Mouse (Mus musculus) E14TG2a.4 (cell line): ENCODE data around the gene Gm21887.
"Not testable (repeated sequence)": the region's sequence is repeated elsewhere in the genome, so short reads cannot be mapped to it uniquely, and the experiment has no call there.

Experiments used
- H3K27me3 ChIP-seq: 2 replicates; pipeline ENCODE4 v1.6.1; 2014; ENCODE audit warnings: low read length, control low read depth; ENCODE audit not compliant: insufficient read depth
- H3K36me3 ChIP-seq: 2 replicates; pipeline ENCODE4 v1.6.1; 2014; ENCODE audit warnings: low read length, control low read depth; ENCODE audit not compliant: insufficient read depth
- H3K4me1 ChIP-seq: replicated peaks from 2 replicates; pipeline ENCODE4 v1.6.1; 2014; ENCODE audit warnings: low read depth, low read length, control low read depth
- H3K4me3 ChIP-seq: replicated peaks from 2 replicates; pipeline ENCODE4 v1.5.1; 2014; ENCODE audit warnings: mild to moderate bottlenecking, low read length
- H3K9me3 ChIP-seq: 2 replicates; pipeline ENCODE4 v1.6.1; 2014; ENCODE audit warnings: low read length, control low read depth
- CTCF ChIP-seq: conservative IDR thresholded peaks from 2 replicates; pipeline ENCODE4 v1.5.1; 2014; ENCODE audit warnings: low read length
- POU5F1 ChIP-seq: IDR thresholded peaks from 2 replicates; pipeline ENCODE4 v1.6.1; 2014; ENCODE audit warnings: low read length, borderline replicate concordance

Gene Gm21887

GRCm38 (mm10) chrX:170005695-170006297 lies 3.7 kb upstream of the Gm21887 start:
- Histone ChIP-seq H3K9me3 (peaks cover 49% of the 10 kb centered on the region), H3K4me1 (peaks cover 46% of the 10 kb centered on the region)
- H3K27me3 ChIP-seq, H3K4me3 ChIP-seq, H3K36me3 ChIP-seq: not testable (repeated sequence)

DNA sequence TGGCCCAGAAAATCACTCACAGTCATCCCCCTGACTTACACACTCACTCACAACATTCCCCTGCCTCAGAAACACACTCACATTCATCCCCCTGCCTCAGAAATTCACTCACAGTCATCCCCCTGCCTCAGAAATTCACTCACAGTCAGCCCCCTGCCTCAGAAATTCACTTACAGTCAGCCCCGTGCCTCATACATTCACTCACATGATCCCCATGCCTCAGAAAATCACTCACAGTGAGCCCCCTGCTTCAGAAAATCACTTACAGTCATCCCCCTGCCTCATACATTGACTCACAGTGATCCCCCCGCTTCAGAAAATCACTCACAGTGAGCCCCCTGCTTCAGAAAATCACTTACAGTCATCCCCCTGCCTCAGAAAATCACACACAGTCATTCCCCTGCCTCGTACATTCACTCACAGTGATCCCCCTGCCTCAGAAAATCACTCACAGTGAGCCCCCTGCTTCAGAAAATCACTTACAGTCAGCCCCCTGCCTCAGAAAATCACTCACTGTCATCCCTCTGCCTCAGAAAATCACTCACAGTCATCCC lies 2.7 kb upstream of the Gm21887 start:
- not testable (repeated sequence) for H3K27me3 ChIP-seq
- peak overlapping the region; percentile 43 for H3K4me3 ChIP-seq
- peaks cover 12% of the 10 kb centered on the region for H3K36me3 ChIP-seq
- H3K4me1 ChIP-seq = peaks cover 45% of the 10 kb centered on the region
- H3K9me3 ChIP-seq = peaks cover 48% of the 10 kb centered on the region

DNA sequence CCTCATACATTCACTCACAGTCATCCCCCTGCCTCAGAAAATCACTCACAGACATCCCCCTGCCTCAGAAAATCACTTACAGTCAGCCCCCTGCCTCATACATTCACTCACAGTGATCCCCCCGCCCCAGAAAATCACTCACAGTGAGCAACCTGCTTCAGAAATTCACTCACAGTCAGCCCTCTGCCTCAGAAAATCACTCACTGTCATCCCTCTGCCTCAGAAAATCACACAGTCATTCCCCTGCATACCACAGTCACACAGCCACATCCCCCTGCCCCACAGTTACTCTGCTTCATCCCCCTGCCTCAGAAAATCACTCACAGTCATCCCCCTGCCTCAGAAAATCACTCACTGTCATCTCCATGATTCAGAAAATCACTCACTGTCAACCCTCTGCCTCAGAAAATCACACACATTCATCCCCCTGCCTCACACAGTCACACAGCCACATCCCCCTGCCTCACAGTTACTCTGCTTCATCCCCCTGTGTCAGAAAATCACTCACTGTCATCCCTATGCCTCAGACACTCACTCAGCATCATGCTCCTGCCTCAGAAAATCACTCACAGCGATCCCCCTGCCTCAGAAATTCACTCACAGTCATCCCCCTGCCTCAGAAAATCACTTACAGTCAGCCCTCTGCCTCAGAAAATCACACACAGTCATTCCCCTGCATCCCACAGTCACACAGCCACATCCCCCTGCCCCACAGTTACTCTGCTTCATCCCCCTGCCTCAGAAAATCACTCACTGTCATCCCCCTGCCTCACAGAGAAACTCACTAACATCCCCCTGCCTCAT lies 1.9 kb upstream of the Gm21887 start:
- Histone ChIP-seq H3K4me1 (peaks cover 41% of the 10 kb centered on the region), H3K36me3 (peaks cover 12% of the 10 kb centered on the region), H3K4me3 (peak overlapping the region; percentile 97), H3K9me3 (peaks cover 46% of the 10 kb centered on the region)
- not testable (repeated sequence) for H3K27me3 ChIP-seq

DNA sequence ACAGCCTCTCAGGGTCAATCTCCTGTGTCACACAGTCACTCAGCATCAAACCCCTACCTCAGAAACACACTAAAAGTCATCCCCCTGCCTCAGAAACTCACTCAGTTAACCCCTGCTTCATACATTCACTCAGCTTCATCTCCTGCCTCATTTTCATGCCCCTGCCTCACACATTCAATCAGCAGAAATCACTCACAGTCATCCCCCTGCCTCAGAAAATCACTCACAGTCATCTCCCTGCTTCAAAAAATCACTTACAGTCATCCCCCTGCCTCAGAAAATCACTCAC lies 1.3 kb upstream of the Gm21887 start:
- Histone ChIP-seq H3K4me1 (peaks cover 41% of the 10 kb centered on the region), H3K36me3 (peaks cover 12% of the 10 kb centered on the region), H3K9me3 (peaks cover 45% of the 10 kb centered on the region), H3K4me3 (peak overlapping the region; percentile 97)
- not testable (repeated sequence) for H3K27me3 ChIP-seq

GRCm38 (mm10) chrX:170008584-170008983 lies 875 bp upstream of the Gm21887 start:
- Histone ChIP-seq H3K4me1 (peaks cover 39% of the 10 kb centered on the region), H3K4me3 (peak overlapping the region; percentile 97), H3K9me3 (peaks cover 44% of the 10 kb centered on the region), H3K36me3 (peaks cover 12% of the 10 kb centered on the region)
- not testable (repeated sequence) for H3K27me3 ChIP-seq

DNA sequence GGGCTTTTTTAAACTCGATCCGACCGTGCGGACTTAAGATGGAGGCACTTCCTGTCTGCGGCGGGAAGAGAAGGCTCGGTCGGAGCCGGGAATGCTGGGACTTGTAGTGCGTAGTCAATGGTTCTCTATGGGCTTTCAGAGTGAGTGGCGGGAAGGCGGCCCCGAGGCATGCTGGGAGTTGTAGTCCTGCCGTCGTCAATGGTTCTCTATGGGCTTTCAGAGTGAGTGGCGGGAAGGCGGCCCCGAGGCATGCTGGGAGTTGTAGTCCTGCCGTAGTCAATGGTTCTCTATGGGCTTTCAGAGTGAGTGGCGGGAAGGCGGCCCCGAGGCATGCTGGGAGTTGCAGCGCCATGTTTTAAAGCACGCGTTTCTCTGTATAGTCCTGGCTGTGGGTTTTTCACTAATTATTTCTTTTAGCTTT lies 352 bp downstream of the Gm21887 start:
- not testable (repeated sequence) for H3K27me3 ChIP-seq
- H3K9me3 ChIP-seq = peaks cover 35% of the 10 kb centered on the region
- peaks cover 17% of the 10 kb centered on the region for H3K36me3 ChIP-seq
- 0 out of 2 replicates have a peak, but pooled peaks have one; percentile 53 for TF ChIP-seq POU5F1
- H3K4me1 ChIP-seq = peaks cover 33% of the 10 kb centered on the region
- H3K4me3 ChIP-seq = peak overlapping the region; percentile 97

DNA sequence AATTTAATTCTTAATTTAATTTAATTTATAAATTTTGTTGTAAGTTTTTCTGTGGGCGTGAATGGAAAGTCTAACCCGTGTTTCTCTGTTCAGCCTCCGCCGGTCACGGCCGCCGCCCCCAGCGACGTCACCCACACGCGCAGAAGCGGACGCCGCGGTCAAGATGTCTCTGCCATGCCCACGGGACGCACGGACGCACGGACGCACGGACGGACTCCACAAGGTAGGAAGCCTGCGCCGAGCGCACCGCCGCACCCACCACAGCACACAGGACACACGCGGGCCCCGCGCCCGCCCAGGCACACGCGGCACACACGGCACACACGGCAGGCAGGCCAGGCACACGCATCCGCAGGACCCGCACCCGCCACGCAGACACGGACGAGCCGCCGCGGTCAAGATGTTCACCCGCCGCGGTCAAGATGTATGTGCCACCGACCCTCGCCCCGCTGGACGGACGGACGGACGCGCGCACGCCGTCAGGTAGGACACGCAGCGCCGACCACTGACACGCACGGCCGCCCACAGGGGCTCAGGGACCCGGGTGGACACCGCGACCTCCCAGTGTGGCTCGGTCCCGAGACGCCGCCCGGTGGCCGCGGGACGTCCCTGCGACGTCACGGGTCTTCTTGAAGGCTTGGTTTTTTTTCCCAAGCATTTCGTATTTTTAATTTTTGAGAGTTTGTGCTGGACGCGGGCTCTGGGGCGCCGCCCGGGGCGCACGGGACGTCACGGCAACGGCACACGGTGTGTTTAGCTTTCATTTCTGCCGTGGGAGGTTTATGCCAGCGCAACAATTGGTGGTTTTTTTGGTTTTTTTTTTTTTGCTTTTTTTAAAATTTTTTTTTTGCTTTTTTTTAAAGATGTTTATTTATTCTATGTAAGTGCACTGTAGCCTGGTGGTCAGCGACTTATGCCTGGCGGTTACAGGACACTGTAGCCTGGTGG lies 1.4 kb downstream of the Gm21887 start:
- not testable (repeated sequence) for H3K27me3 ChIP-seq
- peak; percentile 27 for TF ChIP-seq CTCF
- TF ChIP-seq POU5F1 = 0 out of 2 replicates have a peak, but pooled peaks have one; percentile 16
- Histone ChIP-seq H3K36me3 (peaks cover 17% of the 10 kb centered on the region), H3K4me1 (peaks cover 30% of the 10 kb centered on the region), H3K4me3 (peak overlapping the region; percentile 97), H3K9me3 (peaks cover 28% of the 10 kb centered on the region)

- Histone ChIP-seq H3K4me3 (peak overlapping the region; percentile 97), H3K9me3 (peaks cover 26% of the 10 kb centered on the region)
Measured at GRCm38 (mm10) chrX:170011529-170011879, 2.0 kb downstream of the Gm21887 start.

GRCm38 (mm10) chrX:170013421-170013820 lies 4.0 kb downstream of the Gm21887 start:
- Histone ChIP-seq H3K9me3 (peaks cover 18% of the 10 kb centered on the region), H3K36me3 (peaks cover 36% of the 10 kb centered on the region), H3K4me1 (peaks cover 22% of the 10 kb centered on the region)
- H3K4me3 ChIP-seq, H3K27me3 ChIP-seq: not testable (repeated sequence)

More at GRCm38 (mm10) chrX:170011529-170011879, 2.0 kb downstream of the Gm21887 start:
- Histone ChIP-seq H3K36me3 (peaks cover 20% of the 10 kb centered on the region), H3K4me1 (peaks cover 30% of the 10 kb centered on the region)
- H3K27me3 ChIP-seq = not testable (repeated sequence)

DNA sequence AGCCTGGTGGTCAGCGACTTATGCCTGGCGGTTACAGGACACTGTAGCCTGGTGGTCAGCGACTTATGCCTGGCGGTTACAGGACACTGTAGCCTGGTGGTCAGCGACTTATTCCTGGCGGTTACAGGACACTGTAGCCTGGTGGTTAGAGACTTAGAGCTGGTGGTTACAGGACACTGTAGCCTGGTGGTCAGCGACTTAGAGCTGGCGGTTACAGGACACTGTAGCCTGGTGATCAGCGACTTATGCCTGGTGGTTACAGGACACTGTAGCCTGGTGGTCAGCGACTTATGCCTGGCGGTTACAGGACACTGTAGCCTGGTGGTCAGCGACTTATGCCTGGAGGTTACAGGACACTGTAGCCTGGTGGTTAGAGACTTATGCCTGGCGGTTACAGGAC lies 4.6 kb downstream of the Gm21887 start:
- peak overlapping the region; percentile 64 for H3K4me3 ChIP-seq
- not testable (repeated sequence) for H3K27me3 ChIP-seq
- peaks cover 22% of the 10 kb centered on the region for H3K9me3 ChIP-seq
- peaks cover 24% of the 10 kb centered on the region for H3K4me1 ChIP-seq
- H3K36me3 ChIP-seq = peaks cover 42% of the 10 kb centered on the region

DNA sequence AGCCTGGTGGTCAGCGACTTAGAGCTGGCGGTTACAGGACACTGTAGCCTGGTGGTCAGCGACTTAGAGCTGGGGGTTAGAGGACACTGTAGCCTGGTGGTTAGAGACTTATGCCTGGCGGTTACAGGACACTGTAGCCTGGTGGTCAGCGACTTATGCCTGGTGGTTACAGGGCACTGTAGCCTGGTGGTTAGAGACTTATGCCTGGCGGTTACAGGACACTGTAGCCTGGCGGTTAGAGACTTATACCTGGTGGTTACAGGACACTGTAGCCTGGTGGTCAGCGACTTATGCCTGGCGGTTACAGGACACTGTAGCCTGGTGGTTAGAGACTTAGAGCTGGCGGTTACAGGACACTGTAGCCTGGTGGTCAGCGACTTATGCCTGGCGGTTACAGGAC lies 6.4 kb downstream of the Gm21887 start:
- Histone ChIP-seq H3K36me3 (peaks cover 54% of the 10 kb centered on the region), H3K4me3 (peak overlapping the region; percentile 55), H3K9me3 (peaks cover 32% of the 10 kb centered on the region), H3K4me1 (peaks cover 31% of the 10 kb centered on the region)
- H3K27me3 ChIP-seq = not testable (repeated sequence)
